Mouse (Mus musculus) embryo, embryonic 10.5 days (tissue): ENCODE results near the gene Nudt21.

Experiments
- DNase-seq: peaks from one replicate; pipeline ENCODE4 v3.0.0-alpha.2; 2015; ENCODE audit warnings: low spot score

The Nudt21 gene

GRCm38 (mm10) chr8:93998961-93999360 is 37.9 kb downstream of the Nudt21 start:
- DNase-seq = no peak

- no peak for DNase-seq
Measured at GRCm38 (mm10) chr8:93989739-93990138, 47.1 kb downstream of the Nudt21 start.

GRCm38 (mm10) chr8:93984731-93985130 is 52.1 kb downstream of the Nudt21 start:
- DNase-seq = no peak

GRCm38 (mm10) chr8:93983827-93984226 is 53.0 kb downstream of the Nudt21 start:
- peak; percentile 24 for DNase-seq

GRCm38 (mm10) chr8:93981679-93982215 is 55.1 kb downstream of the Nudt21 start:
- no peak for DNase-seq

DNA sequence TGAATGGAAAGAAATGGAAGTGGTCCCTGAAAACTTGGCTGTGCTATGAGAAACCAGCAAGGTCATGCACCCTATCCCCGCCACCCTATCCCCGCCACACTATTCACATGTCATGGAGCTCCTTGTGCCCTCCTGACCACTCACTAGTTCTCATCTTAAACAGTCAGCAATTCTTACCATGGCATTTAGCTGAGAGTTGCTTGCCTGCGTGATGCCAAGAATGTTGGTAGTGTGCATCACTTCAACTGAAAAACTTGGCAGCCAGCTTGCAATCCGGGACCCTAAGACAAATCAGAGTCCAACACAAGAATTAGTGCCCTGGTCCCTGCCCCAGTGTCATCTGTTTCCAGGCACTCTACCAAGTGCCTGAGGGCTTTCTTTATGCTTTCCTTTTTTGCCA is 56.7 kb downstream of the Nudt21 start:
- DNase-seq = no peak

DNA sequence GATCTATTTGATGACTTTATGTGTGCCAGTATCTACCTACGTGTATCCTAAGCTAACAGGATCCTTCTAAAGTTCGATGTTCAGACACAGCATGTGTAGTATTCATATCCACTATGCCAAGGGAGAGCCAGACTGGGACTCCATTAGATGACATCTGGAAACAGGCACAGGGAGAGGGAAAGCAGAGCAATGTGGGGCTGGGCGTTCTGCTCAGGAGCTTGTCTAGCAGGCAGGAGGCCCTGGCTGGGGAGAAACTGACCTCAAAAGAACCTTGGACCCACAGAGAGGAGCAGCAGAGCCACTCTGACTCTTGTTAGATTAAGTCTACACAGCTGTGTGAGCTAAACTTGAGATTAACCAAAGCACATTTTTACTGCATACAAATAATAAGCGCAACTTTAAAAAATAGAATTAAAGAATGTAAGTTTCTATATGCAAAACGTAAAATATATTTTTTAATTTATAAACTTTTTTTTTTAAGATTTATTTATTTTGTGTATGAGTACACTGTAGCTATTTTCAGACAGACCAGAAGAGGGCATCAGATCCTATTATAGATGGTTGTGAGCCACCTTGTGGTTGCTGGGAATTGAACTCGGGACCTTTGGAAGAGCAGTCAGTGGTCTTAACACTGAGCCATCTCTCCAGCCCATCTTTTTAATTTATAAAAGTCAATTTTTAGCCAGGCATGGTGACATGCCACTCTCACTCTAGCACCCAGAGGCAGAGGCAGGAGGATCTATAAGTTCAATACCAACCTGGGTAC is 60.2 kb downstream of the Nudt21 start:
- DNase-seq = no peak

DNA sequence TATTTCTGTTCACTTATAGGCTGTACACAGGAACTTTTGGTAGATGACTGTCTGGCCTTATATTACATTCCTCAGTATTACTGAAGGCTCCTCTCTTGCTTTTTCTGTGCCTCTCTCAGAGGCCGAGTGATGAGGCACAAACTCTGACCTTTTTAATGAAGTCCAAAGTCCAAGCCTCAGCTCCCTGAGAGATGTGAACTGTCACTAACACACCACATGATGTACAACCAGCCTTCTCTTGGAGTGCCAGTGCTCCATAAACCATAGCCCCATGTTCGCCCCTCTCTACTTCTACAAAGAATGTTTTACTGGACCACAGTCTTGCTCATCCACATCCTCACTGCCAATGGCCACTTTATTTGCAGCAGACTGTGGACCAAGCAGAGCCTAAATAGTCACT is 61.5 kb downstream of the Nudt21 start:
- DNase-seq = no peak

DNA sequence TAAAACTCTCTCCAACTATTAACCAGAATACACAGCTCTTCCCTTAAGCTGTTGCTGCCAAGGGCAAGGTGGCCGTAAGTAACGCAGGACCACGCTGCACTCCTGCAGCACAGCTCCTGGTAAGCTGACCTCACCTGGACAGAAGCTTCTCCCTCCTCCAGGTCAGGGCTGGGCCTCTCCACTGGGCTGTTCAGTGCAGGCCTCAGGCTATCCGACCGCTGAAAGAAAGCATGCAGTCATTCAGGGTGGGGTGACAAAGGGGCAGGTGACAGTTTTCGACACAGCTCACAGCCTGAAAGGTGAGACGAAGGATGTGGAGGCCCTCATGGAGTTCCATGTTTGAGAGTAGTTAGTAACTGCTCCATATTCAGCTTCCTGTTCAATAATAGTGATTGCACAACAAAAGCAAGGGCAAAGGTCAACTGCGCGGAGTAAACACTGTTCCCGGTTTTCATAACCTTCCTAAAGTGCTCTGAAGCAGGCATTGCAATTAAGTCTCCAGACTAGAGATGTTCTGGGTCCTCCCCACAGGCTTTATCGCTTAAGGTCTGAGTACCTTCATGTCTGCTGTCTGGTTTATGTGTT is 62.1 kb downstream of the Nudt21 start:
- no peak for DNase-seq

- no peak for DNase-seq
Measured at GRCm38 (mm10) chr8:93973831-93974375, 62.9 kb downstream of the Nudt21 start.

DNA sequence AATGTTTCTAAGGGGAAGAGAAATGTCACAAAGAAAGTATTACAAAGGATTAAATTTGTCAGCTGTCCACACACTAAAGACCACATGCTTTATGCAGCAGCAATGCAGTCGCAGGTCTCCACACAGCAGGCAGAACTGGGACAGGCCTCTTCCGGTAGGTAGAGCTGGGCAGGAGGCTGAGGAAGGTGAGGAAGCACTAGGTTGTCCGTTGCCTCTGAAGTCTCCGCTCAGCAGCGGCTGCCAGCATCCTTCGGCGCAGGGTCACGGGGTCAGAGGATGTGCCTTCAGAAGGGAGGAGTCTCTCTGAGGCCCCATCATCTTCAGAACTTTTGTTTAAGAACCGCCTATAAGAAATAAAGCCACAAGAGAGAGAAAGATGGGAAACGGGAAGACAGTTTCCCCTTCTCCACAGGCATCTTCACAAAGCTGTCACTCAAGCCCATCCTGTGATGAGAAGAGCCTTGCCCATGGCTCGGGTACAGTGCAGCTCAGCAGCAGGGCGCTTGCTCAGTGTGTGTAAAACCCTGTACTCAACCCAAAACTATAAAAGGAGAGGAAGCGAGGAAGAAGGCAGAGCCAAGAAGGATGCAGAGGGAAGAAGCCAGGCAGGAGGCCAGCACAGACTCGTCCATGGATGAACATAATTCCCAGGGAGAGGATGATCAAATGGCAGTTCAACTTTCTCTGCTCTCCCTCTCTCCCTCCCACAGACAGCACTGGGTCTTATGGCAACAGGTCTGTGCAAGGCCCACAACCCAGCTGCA is 63.7 kb downstream of the Nudt21 start:
- no peak for DNase-seq

GRCm38 (mm10) chr8:93972211-93972610 is 64.6 kb downstream of the Nudt21 start:
- no peak for DNase-seq

- no peak for DNase-seq
Measured at GRCm38 (mm10) chr8:93971451-93971850, 65.4 kb downstream of the Nudt21 start.

DNA sequence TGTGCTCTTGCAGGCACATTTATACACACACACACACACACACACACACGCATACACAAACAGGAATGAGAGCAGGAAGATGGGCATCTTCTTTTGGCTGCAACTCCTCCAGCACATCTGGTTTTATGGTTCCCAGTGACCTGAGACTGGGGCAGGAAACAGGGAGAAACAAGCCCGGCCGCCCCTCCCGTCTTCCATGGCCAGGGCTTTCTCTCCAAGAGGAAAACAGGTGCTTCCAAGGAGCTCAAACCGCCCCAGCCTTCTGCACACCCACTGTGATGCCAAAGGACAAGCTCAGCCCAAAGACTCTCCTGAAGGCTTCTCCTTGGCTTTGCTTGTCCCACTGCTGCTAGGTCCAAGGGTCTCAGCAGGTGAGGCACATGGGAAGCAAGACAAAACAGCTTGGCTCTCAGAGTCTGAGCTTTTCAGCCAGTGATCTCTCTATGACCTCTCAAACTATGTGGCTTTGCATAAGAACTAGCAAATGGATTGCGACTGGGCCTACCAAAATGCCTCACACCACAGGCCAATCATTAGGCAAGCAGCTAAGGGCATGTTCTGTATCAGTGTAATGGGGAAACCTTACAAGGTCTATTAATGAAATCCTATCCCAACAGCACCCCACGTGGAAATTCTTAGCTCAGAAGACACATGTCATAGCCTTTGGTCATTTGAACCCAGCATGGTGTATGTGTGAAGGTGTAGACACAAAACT is 67.0 kb downstream of the Nudt21 start:
- no peak for DNase-seq

DNA sequence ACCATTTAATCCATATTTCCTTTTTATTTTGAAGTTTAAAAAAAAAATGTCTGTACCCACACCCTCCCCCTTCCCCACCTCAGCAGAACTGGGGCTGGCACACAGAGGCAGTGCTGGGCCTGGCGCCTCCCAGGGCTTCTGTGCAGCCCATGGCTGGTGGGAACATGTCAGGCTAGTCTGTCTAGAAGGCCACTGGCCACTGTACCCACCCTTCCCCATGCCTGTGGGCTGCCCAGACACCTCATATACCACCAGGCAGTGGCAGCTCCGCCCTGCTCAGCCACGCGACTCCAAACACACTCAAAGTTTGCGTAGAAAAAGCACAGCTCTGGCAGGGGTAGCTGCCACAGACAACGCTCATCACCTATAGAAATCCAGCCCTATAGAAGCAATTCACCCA is 68.5 kb downstream of the Nudt21 start:
- no peak for DNase-seq
